Mouse (Mus musculus): ENCODE results near the gene Sh3gl2. TPM values are rescaled to one million over a fixed set of nuclear protein-coding genes. Genes with fewer than 3 reads are reported as not detected.

Gene Sh3gl2
- polyA plus RNA-seq, 1 experiment from 2014 or later = 104 TPM

DNA sequence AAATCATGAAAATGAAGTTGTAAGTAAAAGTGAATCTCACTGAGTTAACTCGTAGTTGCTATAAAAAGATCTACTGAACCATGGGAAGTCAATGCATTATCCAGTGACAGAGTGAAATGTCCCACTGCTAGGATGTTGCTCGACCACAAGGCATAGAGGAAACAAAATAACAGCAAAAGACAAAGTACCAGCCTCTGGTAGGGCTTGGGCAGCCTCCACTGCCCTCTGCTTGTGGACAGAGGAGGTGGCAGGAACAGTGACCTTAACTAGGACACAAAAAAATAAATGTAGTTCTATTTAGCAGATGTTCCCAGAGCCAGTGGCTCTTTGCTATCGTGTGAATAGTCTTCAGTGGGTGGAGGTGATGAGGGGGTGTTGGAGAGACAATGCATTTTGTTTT is 68.5 kb downstream of the Sh3gl2 start:
- no peak for ATAC-seq
- WGBS = 74% methylated on average over 3 of the region's 3 CpGs
- no peak overlapping the region for H3K9ac ChIP-seq (replicated peaks; ENCODE audit: low read depth, low read length)
- H3K27me3 ChIP-seq (replicated peaks; ENCODE audit: control insufficient read depth, insufficient read depth, low read length) = no peaks in the 10 kb centered on the region
- H3K36me3 ChIP-seq (ENCODE audit: control insufficient read depth, insufficient read depth) = no peaks in the 10 kb centered on the region
- H3K9me3 ChIP-seq (ENCODE audit: control insufficient read depth, low read length) = no peaks in the 10 kb centered on the region
- no peak overlapping the region for H3K4me2 ChIP-seq (ENCODE audit: low read length)
- H3K27ac ChIP-seq (ENCODE audit: low read length) = no peak overlapping the region
- no peaks in the 10 kb centered on the region for H3K4me1 ChIP-seq (replicated peaks; ENCODE audit: control insufficient read depth, insufficient read depth, low read length)
- no peak overlapping the region for H3K4me3 ChIP-seq (replicated peaks; ENCODE audit: low read length)

DNA sequence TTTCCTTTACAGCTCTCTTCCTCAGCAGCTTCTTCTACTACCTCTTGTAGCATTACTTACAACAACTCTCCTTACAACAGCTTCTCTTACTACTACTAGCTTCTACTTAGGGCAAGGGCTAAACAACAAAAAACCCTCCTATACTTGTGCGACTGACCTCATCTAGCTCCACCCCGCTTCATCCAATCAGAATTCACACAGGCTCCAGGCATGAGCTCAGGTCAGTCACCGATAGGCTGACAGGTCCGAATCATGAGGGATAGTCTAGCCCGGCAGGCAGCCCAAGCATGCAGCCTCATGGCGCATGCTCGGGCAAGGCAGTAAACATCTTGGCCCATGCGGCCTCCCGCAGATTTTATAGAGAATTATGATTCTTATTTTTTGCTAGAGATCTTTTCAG is 78.2 kb downstream of the Sh3gl2 start:
- no peak for ATAC-seq
- Histone ChIP-seq H3K4me1 (replicated peaks; ENCODE audit: control insufficient read depth, insufficient read depth, low read length) (no peaks in the 10 kb centered on the region), H3K9ac (replicated peaks; ENCODE audit: low read depth, low read length) (no peak overlapping the region), H3K27me3 (replicated peaks; ENCODE audit: control insufficient read depth, insufficient read depth, low read length) (no peaks in the 10 kb centered on the region), H3K4me2 (ENCODE audit: low read length) (no peak overlapping the region), H3K27ac (ENCODE audit: low read length) (no peak overlapping the region), H3K4me3 (replicated peaks; ENCODE audit: low read length) (no peak overlapping the region), H3K36me3 (ENCODE audit: control insufficient read depth, insufficient read depth) (no peaks in the 10 kb centered on the region), H3K9me3 (ENCODE audit: control insufficient read depth, low read length) (no peaks in the 10 kb centered on the region)
- WGBS = 95% methylated on average over 9 of the region's 9 CpGs

DNA sequence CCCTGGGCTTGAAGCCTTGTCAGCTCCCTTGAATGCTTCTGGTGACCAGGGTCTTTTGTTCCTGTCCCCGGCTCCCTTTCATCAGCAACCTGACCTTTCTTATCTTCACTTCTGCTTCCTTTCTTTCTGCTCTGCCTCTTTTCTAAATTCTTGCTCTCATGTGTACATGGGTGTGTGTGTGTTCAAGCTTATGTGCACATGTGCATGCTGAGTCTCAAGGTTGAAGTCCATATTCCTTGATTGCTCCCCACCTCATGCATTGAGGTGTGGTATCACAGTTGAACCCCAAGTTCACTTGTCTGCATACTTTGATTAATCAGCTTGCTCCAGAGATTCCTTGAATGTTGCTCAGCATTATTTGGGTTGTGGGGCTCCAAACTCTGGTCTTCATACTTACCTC is 85.1 kb downstream of the Sh3gl2 start:
- no peak overlapping the region for H3K4me3 ChIP-seq (replicated peaks; ENCODE audit: low read length)
- H3K36me3 ChIP-seq (ENCODE audit: control insufficient read depth, insufficient read depth) = no peaks in the 10 kb centered on the region
- no peak for ATAC-seq
- no peaks in the 10 kb centered on the region for H3K9me3 ChIP-seq (ENCODE audit: control insufficient read depth, low read length)
- WGBS = 83% methylated on average over 1 of the region's 1 CpGs
- no peak overlapping the region for H3K4me2 ChIP-seq (ENCODE audit: low read length)
- no peak overlapping the region for H3K27ac ChIP-seq (ENCODE audit: low read length)
- no peaks in the 10 kb centered on the region for H3K4me1 ChIP-seq (replicated peaks; ENCODE audit: control insufficient read depth, insufficient read depth, low read length)
- H3K9ac ChIP-seq (replicated peaks; ENCODE audit: low read depth, low read length) = no peak overlapping the region
- no peaks in the 10 kb centered on the region for H3K27me3 ChIP-seq (replicated peaks; ENCODE audit: control insufficient read depth, insufficient read depth, low read length)

DNA sequence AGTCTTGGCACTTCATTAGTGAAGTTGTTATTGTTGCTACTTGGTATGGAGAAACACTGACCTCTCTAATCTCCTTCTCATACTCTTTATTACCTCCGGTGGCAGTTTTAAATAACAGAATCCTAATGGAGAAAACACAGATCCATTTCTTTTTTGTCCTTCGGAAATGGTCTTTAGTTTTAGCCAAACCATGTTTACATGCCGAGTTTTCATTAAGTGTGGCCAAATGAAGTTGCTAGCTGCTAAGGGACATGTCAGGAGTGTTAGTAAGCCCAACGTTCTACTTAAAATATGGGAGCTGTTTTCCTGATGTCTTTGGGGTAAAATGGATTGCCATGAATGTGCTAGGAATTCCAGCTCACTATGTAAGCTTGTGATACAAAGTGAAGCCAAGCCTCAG is 86.4 kb downstream of the Sh3gl2 start:
- Histone ChIP-seq H3K4me1 (replicated peaks; ENCODE audit: control insufficient read depth, insufficient read depth, low read length) (no peaks in the 10 kb centered on the region), H3K27me3 (replicated peaks; ENCODE audit: control insufficient read depth, insufficient read depth, low read length) (no peaks in the 10 kb centered on the region), H3K9me3 (ENCODE audit: control insufficient read depth, low read length) (no peaks in the 10 kb centered on the region), H3K27ac (ENCODE audit: low read length) (no peak overlapping the region), H3K9ac (replicated peaks; ENCODE audit: low read depth, low read length) (no peak overlapping the region), H3K4me2 (ENCODE audit: low read length) (no peak overlapping the region), H3K36me3 (ENCODE audit: control insufficient read depth, insufficient read depth) (no peaks in the 10 kb centered on the region), H3K4me3 (replicated peaks; ENCODE audit: low read length) (no peak overlapping the region)
- 83% methylated on average over 4 of the region's 4 CpGs for WGBS
- no peak for ATAC-seq

DNA sequence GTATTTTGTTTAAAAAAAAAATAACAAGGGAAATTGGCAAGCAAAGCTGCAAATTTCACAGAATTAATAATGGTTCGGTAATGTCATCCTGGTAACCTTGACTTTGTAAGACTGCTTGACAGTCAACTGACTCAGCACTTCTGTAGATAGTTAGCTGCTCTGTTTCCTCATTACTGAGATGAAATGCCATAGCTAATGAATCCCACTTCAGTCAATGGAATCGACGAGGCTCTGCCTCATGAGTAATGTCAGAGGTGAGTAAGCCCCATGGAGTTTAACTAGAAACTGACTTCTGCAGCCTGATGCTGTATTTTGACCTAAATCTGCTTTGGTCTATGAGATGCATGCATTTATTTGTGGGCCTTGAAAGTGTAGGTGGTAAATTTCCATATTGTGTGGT is 88.4 kb downstream of the Sh3gl2 start:
- Histone ChIP-seq H3K36me3 (ENCODE audit: control insufficient read depth, insufficient read depth) (no peaks in the 10 kb centered on the region), H3K27me3 (replicated peaks; ENCODE audit: control insufficient read depth, insufficient read depth, low read length) (no peaks in the 10 kb centered on the region), H3K27ac (ENCODE audit: low read length) (no peak overlapping the region), H3K4me3 (replicated peaks; ENCODE audit: low read length) (no peak overlapping the region), H3K4me2 (ENCODE audit: low read length) (no peak overlapping the region), H3K9ac (replicated peaks; ENCODE audit: low read depth, low read length) (no peak overlapping the region), H3K9me3 (ENCODE audit: control insufficient read depth, low read length) (no peaks in the 10 kb centered on the region), H3K4me1 (replicated peaks; ENCODE audit: control insufficient read depth, insufficient read depth, low read length) (no peaks in the 10 kb centered on the region)
- WGBS = 72% methylated on average over 3 of the region's 3 CpGs
- no peak for ATAC-seq

DNA sequence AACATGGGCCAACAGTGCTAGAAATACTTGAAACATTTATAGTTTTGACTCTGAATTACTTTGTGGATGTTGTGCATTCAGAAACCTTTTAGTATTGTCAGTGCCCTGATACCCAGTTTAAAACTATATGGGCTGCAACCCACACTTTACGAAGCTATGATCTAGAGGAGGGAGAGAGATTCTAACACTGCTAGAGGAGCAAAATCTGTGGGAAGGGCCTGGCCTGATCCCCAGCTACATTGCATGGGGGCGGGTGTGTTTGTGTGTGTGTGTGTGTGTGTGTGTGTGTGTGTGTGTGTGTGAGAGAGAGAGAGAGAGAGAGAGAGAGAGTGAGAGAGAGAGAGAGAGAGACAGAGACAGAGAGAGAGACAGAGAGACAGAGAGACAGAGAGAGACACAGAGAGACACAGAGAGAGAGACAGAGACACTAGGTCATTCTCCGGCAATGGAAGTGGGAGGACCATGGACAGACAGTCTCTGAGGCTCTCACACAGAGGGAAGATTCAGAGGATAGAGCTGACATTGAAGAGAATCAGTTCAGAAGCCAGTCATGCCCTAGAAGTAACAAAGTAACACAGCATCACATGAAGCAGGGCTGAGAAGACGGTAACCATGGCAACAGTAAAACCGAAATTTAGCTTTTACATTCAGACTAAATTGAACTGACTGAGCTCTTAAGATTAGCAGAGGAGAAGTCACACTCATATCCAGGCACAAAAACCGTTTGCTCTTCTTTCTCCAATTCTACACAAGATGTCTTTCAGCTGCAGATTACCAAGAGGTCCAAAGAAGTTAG is 95.9 kb downstream of the Sh3gl2 start:
- WGBS = 78% methylated on average over 6 of the region's 6 CpGs
- peak; percentile 89 for ATAC-seq
- Histone ChIP-seq H3K4me1 (replicated peaks; ENCODE audit: control insufficient read depth, insufficient read depth, low read length) (peaks cover 3% of the 10 kb centered on the region; the same call in 1 of the 2 replicates), H3K9ac (replicated peaks; ENCODE audit: low read depth, low read length) (no peak overlapping the region), H3K36me3 (ENCODE audit: control insufficient read depth, insufficient read depth) (no peaks in the 10 kb centered on the region), H3K4me3 (replicated peaks; ENCODE audit: low read length) (no peak overlapping the region), H3K27me3 (replicated peaks; ENCODE audit: control insufficient read depth, insufficient read depth, low read length) (no peaks in the 10 kb centered on the region), H3K27ac (ENCODE audit: low read length) (no peak overlapping the region), H3K9me3 (ENCODE audit: control insufficient read depth, low read length) (no peaks in the 10 kb centered on the region), H3K4me2 (ENCODE audit: low read length) (no peak overlapping the region)

DNA sequence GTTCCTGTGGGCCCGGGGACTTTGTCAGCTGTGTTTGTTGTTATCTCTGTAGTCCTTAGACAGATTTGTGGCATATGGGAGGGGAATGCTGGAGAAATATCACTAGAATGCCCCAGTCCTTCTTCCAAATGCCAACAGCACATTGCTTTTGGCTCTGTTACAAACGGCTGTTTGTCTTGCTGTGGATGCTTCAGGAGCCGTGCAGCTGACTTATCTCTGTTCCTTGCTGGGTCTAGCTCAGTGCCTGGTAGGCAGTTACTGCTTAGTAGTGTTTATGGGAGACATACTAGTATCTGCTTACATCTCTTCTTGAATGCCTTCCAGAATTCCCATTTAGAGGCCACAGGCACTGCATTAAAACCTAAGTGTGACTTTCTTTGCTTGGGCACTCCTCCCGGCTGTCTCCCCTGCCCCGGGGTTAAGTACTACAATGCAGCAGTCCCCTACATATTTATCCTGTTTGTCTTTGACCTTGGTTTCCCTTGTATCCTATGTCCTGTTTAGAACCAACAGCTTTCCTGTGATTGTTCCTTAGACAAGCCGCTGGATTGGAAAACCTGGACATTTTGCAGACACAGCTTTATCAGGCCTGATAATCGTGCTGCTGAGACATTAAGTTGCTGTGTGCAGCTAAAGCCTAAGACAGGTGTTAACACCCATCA is 101.1 kb downstream of the Sh3gl2 start:
- Histone ChIP-seq H3K4me2 (ENCODE audit: low read length) (no peak overlapping the region), H3K27me3 (replicated peaks; ENCODE audit: control insufficient read depth, insufficient read depth, low read length) (no peaks in the 10 kb centered on the region), H3K27ac (ENCODE audit: low read length) (0 out of 2 replicates have a peak overlapping the region, but pooled peaks have one; percentile 8), H3K36me3 (ENCODE audit: control insufficient read depth, insufficient read depth) (no peaks in the 10 kb centered on the region), H3K4me3 (replicated peaks; ENCODE audit: low read length) (no peak overlapping the region), H3K9me3 (ENCODE audit: control insufficient read depth, low read length) (no peaks in the 10 kb centered on the region), H3K9ac (replicated peaks; ENCODE audit: low read depth, low read length) (no peak overlapping the region), H3K4me1 (replicated peaks; ENCODE audit: control insufficient read depth, insufficient read depth, low read length) (peaks cover 7% of the 10 kb centered on the region)
- WGBS = 69% methylated on average over 7 of the region's 7 CpGs
- ATAC-seq = no peak

DNA sequence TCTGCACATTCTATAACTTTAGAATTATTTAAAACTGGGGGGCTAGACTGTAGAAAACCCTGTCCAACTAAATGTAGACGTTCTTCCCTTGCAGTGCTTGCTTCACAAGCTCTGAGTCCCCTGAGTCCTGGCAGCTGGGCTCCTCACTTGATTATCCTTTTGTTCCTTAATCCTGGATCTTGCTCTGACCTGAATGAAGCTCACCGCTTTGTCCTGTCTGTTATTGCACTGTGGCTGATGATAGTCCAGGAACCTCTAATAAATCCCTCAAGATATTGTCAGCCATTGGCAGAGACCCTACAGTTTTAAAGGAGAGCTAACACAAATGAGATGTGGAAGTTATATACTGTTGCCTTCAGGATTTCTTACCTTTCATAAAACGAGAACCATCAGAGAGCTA is 114.2 kb downstream of the Sh3gl2 start:
- no peaks in the 10 kb centered on the region for H3K9me3 ChIP-seq (ENCODE audit: control insufficient read depth, low read length)
- WGBS = 30% methylated on average over 3 of the region's 3 CpGs
- H3K4me2 ChIP-seq (ENCODE audit: low read length) = no peak overlapping the region
- no peak overlapping the region for H3K4me3 ChIP-seq (replicated peaks; ENCODE audit: low read length)
- no peak for ATAC-seq
- H3K36me3 ChIP-seq (ENCODE audit: control insufficient read depth, insufficient read depth) = no peaks in the 10 kb centered on the region
- no peak overlapping the region for H3K9ac ChIP-seq (replicated peaks; ENCODE audit: low read depth, low read length)
- no peaks in the 10 kb centered on the region for H3K27me3 ChIP-seq (replicated peaks; ENCODE audit: control insufficient read depth, insufficient read depth, low read length)
- H3K4me1 ChIP-seq (replicated peaks; ENCODE audit: control insufficient read depth, insufficient read depth, low read length) = no peaks in the 10 kb centered on the region
- H3K27ac ChIP-seq (ENCODE audit: low read length) = no peak overlapping the region

GRCm38 (mm10) chr4:85325454-85325853 is 120.5 kb downstream of the Sh3gl2 start:
- no peak overlapping the region for H3K4me3 ChIP-seq (replicated peaks; ENCODE audit: low read length)
- 60% methylated on average over 6 of the region's 6 CpGs for WGBS
- H3K4me1 ChIP-seq (replicated peaks; ENCODE audit: control insufficient read depth, insufficient read depth, low read length) = no peaks in the 10 kb centered on the region
- no peak overlapping the region for H3K4me2 ChIP-seq (ENCODE audit: low read length)
- peak overlapping the region; percentile 9 for H3K27ac ChIP-seq (ENCODE audit: low read length)
- no peak overlapping the region for H3K9ac ChIP-seq (replicated peaks; ENCODE audit: low read depth, low read length)
- H3K36me3 ChIP-seq (ENCODE audit: control insufficient read depth, insufficient read depth) = no peaks in the 10 kb centered on the region
- peak; percentile 85 for ATAC-seq
- H3K9me3 ChIP-seq (ENCODE audit: control insufficient read depth, low read length) = no peaks in the 10 kb centered on the region
- H3K27me3 ChIP-seq (replicated peaks; ENCODE audit: control insufficient read depth, insufficient read depth, low read length) = no peaks in the 10 kb centered on the region

Data from forebrain, embryonic 16.5 days (tissue).